Mouse (Mus musculus) brain, embryonic 18.5 days (tissue): ENCODE data around the gene Taf4.

Experiments used
- DNase-seq: peaks from one replicate; pipeline ENCODE4 v3.0.0-alpha.2; 2012; ENCODE audit warnings: low read depth, low spot score

Taf4 gene

DNA sequence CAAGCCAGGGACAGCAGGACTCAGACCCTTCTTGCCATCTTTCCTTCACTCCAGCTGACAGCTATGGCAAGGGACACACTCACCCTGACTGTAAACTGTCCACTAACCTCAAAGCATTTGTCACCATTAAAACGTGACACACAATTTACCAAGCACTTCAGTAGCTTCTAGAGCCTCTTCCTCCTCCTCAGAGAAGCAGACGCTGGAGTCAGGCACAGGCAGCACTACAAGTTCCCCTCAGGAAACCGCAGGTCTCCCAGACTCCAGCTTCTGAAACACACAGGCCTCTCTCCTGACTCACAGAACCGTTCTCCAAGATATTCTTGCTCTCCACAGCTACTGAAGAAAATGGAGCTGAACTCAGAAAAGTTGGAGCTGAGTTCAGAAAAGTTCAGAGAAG, 39.4 kb downstream of the Taf4 start:
- no peak for DNase-seq

DNA sequence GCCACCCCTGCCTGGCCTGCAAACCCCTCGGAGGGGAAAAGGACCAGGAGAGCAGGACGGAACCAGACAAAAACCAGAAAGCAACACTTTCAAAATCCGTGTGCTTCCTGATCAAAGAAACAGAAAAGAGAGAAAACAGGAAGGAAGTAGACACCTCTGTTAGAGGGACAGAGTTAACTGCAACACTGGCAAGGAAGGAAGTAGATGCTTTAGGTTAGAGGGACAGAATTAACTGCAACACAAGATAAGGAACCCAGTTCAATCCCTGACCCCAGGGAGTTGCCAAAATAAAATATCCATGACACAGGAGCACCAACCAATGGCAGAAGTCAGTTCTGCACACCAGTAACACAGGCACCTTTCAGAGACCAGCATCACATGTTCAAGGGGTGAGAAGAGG, 42.3 kb downstream of the Taf4 start:
- no peak for DNase-seq

DNA sequence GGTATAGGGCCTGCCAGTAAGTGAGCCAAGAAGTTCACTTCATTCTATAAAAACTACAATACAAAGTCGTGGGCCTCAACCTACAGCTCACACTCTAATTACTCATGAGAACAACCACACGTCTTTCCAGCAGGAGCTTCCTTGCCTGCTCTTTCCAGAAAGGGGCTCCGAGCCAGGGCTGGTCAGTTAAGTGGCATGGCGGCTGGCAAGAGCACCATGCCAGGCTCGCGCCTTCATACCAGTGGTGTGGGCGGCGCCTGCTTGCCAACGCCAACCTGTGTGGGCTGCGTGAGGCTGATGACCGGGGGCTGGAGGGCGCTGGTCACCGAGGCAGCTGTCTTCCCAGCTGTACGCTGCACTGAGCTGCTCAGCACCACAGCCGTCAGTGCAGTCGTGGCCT, 44.7 kb downstream of the Taf4 start:
- no peak for DNase-seq

DNA sequence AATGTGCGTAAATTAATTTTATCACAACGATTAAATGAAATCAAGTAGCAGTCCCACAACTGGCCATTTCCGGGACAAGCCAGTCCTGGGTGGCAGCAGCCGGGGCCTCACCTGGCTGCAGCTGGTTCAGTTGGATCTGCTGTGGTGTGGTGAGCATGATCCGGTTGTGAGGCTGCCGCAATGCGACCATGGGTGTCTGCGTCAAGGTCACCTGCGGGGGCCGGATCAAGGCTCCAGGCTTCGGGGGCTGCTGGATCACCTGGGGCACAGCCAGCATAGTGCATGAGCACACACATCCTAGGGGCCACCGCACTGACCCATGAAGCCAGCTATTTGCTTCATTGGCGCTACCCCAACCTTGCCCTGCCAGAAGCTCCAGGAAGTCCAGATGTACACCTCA, 47.3 kb downstream of the Taf4 start:
- DNase-seq, result no peak

DNA sequence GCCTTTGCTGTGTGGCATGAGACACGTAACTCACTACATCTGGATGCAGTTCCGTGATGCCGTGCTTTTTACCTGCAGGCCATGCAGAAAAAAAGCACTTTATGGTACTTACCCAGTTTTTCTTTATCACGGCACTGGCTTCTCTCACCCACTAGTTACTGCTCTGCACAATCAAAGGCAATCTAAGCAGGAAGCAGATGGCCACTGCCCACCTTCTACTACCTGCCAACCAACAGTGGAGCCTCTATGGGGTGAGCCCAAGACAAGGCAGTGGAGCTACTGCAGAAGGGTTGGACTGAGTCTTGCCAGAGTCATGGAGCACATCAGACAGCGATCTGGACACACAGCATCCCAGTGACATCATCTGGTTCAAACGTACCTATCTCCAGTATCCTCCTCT, 52.4 kb downstream of the Taf4 start:
- DNase-seq, result no peak

DNA sequence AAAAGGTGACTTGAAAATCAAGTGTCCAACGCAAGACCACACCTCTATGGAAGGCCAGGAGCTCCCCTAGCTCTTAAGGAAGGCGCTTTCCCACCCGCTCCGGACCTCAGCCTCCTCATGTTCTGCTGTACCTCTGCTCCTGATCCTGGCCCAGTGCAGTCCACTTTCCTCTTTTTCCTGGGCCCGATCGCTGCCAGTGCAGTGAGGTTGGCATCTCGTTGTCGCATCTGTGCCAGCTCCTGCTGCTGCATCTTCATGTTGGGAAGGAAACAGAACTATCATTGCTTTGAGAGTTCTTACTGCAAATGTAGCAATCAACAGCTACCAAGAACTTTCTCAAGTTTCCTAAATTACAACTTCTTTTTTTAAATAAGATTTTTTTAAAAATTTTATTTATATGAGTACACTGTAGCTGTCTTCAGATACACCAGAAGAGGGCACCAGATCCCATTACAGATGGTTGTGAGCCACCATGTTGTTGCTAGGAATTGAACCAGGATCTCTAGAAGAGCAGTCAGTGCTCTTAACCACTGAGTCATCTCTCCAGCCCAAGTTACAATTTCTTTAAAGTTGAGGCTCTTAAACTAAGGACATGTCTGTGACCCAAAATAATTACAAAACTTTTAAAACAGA, 55.3 kb downstream of the Taf4 start:
- no peak for DNase-seq

DNA sequence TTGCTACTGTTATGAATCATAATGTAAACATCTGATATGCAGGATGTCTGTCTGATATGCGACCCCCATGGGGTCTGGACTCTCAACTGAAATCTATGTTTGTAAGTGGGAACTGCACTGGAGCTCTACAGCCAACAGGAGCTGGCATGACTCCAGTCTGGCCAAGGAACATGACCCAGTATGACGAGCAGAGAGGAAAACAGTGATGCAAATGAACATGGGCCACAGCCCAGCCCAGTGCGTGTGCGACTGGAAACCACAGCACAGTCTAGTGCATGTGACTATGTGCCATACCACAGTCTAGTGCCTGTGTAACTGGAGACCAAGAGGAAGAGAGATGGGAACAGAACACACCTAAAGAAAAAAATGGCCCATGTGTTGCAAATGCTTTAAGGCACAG, 56.4 kb downstream of the Taf4 start:
- no peak for DNase-seq

DNA sequence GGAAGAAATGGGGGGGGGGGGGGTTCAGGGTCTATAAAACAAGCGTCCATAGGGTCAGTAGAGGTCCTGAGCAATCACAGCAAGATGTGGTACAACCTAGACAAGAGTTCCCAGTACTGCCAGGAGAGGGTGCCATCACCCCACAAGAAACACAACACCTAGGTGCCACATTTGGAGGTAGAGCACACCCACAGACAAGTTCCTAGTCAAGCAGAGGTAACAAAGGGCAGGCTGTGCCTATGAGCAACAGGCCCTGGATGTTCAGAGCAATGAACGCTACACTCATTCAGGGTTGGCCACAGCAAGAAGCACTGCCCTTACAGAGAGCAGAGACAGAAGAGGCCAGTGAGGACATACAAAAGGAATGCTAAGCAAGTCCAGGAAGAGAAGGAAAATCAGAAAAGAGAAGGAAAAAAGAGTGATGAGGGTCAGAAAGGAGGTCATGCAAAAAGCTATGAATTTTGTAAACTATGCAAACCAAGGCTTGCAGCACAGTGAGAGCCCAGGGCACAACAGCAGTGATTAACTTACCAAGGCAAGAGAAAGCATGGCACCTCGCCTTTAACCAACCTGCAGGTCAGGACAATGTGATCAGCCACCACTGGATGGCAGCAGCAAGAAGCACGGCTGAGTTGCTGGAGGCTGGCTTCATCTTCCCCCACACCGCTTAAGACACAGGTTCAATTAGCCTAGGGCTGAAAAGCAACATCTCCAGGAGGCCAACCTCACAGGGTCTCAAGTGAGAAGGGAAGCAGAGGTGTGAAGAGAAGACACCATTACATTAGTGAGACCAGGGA, 59.4 kb downstream of the Taf4 start:
- DNase-seq, result peak; percentile 28

DNA sequence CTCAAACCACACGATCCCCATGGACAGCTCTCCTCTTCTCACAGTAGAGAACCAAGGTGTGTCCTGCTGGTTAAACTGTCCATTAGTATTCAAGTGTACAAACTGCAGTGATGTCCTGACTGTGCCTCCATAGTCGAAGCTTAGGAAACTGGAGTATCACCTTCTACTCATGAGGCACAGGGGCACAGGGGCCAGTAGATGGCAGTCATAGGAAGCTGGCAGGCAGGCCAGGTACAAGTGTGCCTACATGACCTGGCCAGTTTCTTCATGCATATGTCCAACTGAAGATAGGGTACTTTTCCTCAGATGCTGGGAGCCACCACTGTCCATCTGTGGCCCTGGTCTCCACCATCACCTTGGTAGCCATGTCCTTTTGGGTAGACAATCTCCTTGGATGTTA, 62.2 kb downstream of the Taf4 start:
- no peak for DNase-seq

DNA sequence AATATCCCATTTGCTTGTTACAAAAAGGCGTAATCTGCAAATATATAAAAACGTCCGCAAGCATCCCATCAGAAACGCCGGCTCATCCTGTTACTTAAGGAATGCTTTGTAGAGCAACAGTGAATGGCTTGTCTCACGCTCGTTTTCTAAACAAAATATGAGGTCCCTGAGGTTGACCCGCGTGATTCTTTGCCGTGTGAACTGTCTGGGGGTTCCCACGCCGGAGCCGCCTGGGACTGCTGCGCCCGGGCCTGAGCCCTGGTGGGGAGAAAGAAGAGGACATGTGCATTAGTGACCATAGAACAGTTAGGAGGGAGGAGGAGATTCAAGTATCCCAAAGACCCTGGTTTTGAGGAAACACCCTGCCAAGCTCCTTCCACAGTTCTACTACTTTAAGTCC, 63.1 kb downstream of the Taf4 start:
- no peak for DNase-seq

DNA sequence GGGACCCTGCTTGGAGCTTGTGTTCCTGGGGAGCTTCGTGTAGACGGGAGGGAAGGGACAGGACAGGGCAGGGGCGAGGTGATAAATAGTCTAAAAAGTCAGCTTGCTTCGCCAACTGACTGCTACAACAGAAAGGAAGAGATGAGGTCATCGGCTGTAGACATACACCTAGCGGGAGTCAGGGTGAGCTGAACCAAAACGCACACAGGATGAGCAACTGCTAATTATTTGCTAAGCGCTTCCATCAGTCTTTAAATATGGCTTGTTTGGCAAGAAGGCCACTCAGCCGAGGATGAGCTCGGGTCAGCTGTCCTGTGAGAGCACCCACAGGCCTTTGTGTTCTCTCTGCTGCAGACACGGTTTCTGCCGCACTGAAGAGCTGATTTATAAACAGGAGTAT, 63.5 kb downstream of the Taf4 start:
- no peak for DNase-seq

DNA sequence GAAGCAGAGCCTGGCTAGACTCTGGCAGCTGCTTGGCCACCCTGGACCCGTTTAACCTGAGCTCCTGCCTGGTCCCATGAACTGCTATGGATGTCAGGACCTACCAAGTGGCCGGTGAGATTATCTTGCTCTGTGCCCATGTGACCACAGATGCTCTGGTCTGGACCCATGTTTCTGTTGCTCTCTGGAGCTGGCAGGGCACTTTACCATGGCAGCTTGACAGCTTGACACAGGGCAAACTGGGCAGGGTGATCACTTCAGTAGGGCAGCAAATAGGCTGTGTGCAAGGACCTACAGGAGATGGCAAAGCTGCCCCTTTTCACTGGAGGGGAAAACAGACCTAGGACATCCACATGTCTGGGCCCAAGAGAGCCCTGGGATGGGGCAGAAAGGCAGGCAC, 79.5 kb downstream of the Taf4 start:
- DNase-seq, result no peak

DNA sequence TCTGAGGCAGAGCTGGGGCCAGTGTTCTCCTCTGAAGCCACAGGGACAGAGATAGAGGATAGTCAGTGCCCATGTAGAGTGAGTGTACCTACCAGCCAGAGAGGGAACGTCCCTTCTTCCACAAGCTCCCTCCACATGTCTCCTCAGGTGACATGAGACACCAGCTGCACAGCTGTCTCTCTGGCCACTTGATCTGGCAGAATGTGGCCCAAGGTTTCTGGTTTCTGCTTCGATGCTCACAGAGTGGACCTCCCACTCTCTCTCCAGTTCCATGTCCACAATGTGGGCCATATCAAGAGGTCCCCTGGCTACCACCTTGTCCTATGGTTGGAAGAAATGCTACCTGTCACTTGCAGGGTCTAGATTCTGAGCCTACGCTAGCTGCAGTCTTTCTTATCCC, 85.4 kb downstream of the Taf4 start:
- DNase-seq, result no peak

DNA sequence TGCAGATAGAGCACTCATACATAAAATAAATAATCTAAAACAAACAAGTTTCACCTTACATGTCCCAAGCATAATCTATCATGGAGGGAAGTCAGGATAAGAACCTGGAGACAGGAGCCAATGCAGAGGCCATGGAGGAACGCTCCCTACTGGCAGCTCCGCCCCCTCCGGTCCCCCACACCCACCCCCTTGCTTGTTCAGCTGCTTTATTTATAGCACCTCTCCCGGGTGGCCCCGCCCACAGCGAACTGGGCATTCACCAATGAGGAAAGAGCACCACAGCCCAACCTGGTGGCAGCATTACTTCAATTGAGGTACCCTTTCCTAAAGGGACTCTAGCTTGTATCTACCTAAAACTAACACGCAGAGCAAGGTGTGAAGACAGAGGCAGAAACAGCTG, 91.9 kb downstream of the Taf4 start:
- DNase-seq, result no peak

DNA sequence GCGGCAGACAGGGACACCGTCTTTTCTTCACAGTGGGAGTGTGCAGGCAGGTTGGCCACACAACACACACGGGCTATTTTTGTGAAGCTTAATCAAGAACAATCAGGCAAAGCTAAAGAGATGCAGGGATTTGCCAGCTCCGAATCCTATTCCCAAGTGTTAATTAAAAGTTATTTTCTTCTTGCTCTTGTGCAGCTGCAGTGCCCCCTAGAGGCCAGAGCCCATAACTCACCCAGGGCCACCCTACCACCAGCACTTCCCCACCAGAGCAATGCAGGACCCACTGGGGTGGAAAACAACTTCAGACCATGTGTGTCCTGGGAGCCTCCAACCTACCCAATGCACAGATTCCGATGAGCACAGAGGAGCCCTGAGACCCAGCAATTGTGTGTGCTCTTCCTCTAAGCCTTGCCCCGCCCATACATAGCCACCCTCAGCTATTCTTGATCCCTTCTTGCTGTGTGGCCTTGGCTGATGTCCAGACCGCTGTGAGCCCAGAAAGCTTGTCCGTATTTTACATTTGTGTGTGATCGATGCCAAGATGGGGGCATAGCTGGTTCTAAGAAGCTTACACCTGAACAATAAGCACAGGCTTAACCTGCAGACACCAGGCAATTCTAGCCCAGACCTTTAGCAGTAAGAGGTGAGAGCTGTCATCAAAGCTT, 98.8 kb downstream of the Taf4 start:
- DNase-seq, result no peak

DNA sequence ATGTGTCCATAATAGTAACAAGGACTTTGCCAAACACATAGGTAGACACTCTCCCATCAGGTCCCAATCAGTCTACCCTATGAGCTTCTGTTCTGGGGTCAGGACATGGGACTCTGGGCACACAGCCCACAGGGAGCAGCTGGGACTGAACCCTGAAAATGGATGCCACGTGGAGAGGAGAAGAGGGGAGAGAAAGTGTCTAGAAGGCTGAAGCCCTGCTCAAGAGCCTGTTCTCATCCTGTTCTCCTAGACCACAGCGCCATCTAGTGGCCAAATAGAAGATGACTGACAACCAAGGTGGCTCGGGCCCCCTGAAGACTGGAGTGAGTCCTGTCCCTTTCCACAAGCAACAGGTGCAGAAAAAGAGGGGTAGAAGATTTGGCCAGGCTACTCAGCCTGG, 101.3 kb downstream of the Taf4 start:
- DNase-seq, result peak; percentile 66

DNA sequence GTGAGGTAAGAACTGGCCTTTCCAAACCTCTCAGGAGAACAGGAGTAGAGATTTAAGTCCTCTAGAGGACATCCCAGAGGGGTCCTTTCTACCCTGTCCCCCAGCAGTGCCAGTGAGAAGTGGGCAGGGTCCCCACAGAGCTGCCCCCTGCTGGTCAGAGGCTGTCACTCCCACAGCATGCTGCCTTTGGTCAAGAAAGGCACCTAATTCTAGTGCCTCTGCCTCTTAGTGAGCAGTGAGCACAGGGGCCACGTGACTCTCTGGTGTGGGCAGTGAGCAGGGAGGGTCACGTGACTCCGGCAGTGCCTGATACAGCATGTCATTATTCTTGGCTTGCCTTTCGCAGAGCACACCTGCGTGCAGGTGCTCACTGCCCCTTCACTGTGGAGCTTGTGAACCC, 103.1 kb downstream of the Taf4 start:
- DNase-seq, result no peak

DNA sequence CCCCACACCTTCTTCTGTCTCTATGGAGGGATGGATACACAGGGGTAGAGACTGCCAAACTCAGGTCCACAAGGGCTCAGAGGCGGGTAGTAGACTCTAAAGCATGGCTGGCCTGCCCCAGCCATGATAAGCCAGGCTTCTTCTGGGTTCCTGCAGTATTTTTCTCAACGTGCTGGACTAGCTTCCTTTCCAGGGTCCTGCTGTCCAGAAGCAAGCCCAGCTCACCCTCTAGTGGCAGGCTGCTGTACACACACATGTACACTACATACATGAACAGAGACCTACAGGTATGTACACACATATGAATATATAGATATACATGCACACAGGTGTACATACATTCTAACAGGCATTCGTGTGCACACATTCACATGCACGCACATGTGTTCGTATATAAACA, 103.7 kb downstream of the Taf4 start:
- DNase-seq, result peak; percentile 37

DNA sequence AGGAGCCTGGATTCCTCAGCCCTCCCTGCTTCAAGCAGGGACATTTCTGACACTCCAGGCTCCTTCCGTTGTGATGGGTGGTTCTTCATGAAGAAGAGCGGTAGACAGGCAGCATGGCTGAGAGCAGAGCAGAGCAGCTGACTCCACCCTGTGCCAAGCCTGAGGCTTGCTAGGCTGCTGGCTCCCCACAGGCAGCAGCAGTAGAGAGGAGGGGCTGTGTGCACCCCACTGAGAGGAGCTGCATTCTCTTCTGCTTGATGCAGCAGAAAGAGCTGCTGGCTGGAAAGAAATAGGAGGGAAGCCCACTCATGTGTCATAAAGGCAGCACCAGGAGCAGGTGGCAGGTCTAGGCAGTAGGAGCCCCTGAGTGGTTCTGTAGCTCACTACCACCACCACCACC, 106.6 kb downstream of the Taf4 start:
- DNase-seq, result no peak

DNA sequence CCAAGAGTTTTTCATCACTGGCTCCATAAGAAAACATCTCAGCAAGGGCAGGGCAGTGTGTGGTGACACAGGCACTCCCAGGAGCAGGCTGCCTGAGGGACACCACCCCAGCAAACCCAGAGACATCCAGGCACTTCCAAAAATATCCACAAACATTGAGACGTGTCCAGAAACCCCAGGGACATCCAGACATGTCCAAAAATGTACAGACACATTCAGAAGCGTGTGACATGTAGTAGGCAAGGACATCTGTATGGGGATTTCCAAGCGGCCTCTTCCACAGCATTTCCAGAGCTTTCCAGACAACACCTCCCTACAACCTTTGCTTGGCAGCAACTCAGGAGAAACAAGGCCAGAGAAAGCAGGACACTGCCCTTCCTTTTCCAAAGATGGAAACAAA, 108.8 kb downstream of the Taf4 start:
- no peak for DNase-seq

DNA sequence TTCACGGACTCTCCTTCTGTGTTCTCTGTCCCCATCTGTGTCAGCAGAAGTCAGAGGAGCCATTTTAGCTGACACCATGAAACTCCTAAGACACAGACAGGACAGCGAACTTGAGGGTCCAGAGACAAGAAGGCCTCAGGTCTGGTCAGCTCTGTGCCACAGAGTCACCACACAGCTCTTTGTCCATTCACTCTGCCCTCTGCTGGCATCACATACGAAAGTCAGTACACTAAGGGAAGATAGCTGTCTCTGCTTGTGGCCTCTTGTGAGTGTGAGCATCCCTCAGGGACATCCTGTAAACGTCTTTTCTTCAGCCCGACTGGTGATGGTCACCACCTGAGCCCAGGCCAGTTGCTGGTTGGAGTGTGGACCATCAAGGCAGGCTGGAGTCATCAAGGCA, 111.3 kb downstream of the Taf4 start:
- DNase-seq, result no peak

DNA sequence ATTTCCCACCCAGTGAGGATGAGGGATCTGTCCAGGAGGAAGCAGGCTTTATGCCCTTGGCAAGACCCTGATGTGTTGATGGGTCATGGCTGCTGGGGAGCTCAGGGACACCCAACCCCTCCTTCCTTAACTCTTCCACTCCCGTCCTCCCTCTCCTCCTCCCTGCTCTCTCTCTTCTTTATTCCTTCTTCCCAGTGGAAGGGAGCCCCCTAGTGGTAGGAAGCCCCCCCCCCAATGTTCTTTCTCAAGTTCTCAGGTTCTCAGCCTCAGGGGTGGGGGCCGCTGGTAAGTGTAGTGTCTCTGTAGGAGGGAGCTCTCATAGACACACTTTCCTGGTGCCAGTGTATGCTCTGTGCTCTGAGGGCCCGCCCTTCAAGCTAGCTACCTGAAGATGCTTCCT, 113.2 kb downstream of the Taf4 start:
- no peak for DNase-seq

DNA sequence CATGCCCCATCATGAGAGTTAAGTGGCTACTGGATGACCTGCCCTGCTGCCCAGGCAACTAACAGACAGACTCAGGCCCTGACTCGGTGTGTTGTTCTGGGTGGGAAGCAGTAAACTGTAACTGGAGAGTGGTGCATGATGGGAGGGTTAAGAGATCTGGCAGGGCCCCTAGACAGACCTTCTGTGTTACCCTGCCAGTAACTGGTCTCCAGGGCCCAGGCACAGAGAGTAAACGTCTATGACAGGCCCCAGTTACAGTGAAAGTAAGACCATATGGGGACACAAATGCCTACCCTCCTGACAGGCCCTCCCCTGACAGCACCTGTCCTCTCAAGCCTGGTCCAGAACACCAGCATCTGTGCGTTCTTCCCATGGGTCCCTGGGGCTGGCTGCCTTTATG, 113.8 kb downstream of the Taf4 start:
- DNase-seq, result no peak
